Comparison of ENCODE assay signal across 8 mouse cellular contexts in the genomic region with DNA sequence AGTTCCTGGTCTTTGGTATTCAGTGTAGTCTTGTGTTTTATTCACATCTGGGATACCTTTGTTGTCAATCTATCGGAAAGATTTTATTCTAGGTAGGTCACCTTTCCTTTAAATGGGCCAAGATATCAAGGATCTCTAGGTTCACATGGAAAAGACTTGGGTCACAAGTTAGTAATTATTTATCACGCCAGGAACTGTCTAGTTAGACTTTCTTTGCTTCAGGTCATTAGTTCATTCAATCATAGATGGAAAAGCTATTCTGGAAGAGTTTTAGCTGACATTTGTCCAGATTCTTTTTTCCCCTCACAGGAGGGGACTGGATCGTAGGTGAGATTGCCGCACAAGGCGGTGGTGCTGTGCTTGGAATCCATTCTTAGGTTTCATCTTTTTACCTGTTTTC. TPM values are rescaled to one million over a fixed set of nuclear protein-coding genes. Genes with fewer than 3 reads are reported as not detected.
DNase-seq lines count a peak whose midpoint lies in the region; ATAC-seq and TF ChIP-seq lines count a peak whose summit lies in the region.

No protein-coding gene starts in this region.

- peaks cover 27% of the 10 kb centered on the region for H3K4me1 ChIP-seq in heart, embryonic 13.5 days
- no peaks in the 10 kb centered on the region for H3K4me1 ChIP-seq in ES-Bruce4 (ENCODE audit: control insufficient read depth, insufficient read depth, low read length)
- peaks cover 17% of the 10 kb centered on the region for H3K4me1 ChIP-seq in forebrain, embryonic 13.5 days
- peaks cover 21% of the 10 kb centered on the region for H3K4me1 ChIP-seq in liver, embryonic 15.5 days (replicated peaks)

- TF ChIP-seq CTCF in ES-Bruce4 (IDR thresholded peaks at IDR 0.05; ENCODE audit: low read depth, low read length): no peak

- WGBS in heart, embryonic 13.5 days: 29% methylated on average over 5 of the region's 5 CpGs
- WGBS in forebrain, embryonic 13.5 days: 22% methylated on average over 5 of the region's 5 CpGs
- WGBS in liver, embryonic 15.5 days (ENCODE audit: insufficient replicate concordance): 22% methylated on average over 5 of the region's 5 CpGs

- peak overlapping the region; percentile 95 for H3K9ac ChIP-seq in heart, embryonic 13.5 days
- peak overlapping the region; percentile 57 for H3K9ac ChIP-seq in ES-Bruce4 (ENCODE audit: low read depth, poor library complexity, severe bottlenecking)
- peak overlapping the region; percentile 96 for H3K9ac ChIP-seq in forebrain, embryonic 13.5 days
- H3K9ac ChIP-seq in liver, embryonic 15.5 days: peak overlapping the region; percentile 92; the same call in 1 of the 2 replicates

- H3K27ac ChIP-seq in heart, embryonic 13.5 days (replicated peaks): peak overlapping the region; percentile 49; the same call in 1 of the 2 replicates
- no peak overlapping the region for H3K27ac ChIP-seq in ES-Bruce4 (ENCODE audit: insufficient read depth, low read length)
- H3K27ac ChIP-seq in forebrain, embryonic 13.5 days: no peak overlapping the region
- peak overlapping the region; percentile 97; the same call in 1 of the 2 replicates for H3K27ac ChIP-seq in liver, embryonic 15.5 days (replicated peaks)

- no peak for TF ChIP-seq POLR2A in ES-Bruce4 (IDR thresholded peaks at IDR 0.05; ENCODE audit: insufficient read depth, low read length)

- H3K4me2 ChIP-seq in heart, embryonic 13.5 days: peak overlapping the region; percentile 89
- peak overlapping the region; percentile 91 for H3K4me2 ChIP-seq in forebrain, embryonic 13.5 days
- H3K4me2 ChIP-seq in liver, embryonic 15.5 days: peak overlapping the region; percentile 83

- H3K36me3 ChIP-seq in heart, embryonic 13.5 days: no peaks in the 10 kb centered on the region
- no peaks in the 10 kb centered on the region for H3K36me3 ChIP-seq in ES-Bruce4 (ENCODE audit: control insufficient read depth, insufficient read depth, low read length, poor library complexity, severe bottlenecking)
- H3K36me3 ChIP-seq in forebrain, embryonic 13.5 days (ENCODE audit: poor library complexity, severe bottlenecking): no peaks in the 10 kb centered on the region
- no peaks in the 10 kb centered on the region for H3K36me3 ChIP-seq in liver, embryonic 15.5 days (replicated peaks)

- peaks cover 33% of the 10 kb centered on the region for H3K27me3 ChIP-seq in heart, embryonic 13.5 days (replicated peaks)
- no peaks in the 10 kb centered on the region for H3K27me3 ChIP-seq in ES-Bruce4 (ENCODE audit: control insufficient read depth, insufficient read depth, low read length, poor library complexity, severe bottlenecking)
- H3K27me3 ChIP-seq in forebrain, embryonic 13.5 days: peaks cover 25% of the 10 kb centered on the region
- H3K27me3 ChIP-seq in liver, embryonic 15.5 days: peaks cover 19% of the 10 kb centered on the region

- H3K4me3 ChIP-seq in heart, embryonic 13.5 days: peak overlapping the region; percentile 95
- H3K4me3 ChIP-seq in ES-Bruce4 (ENCODE audit: low read depth, low read length): peak overlapping the region; percentile 19; the same call in 1 of the 2 replicates
- H3K4me3 ChIP-seq in forebrain, embryonic 13.5 days: peak overlapping the region; percentile 98
- peak overlapping the region; percentile 96 for H3K4me3 ChIP-seq in liver, embryonic 15.5 days (replicated peaks)

- intact Hi-C loops in heart, postnatal 14 days (cut with DNase I): loop anchor here (2.0 to 5.0 kb wide), 3 partner anchors 71 to 89 kb away; a partner anchor contains a TSS

- no peaks in the 10 kb centered on the region for H3K9me3 ChIP-seq in heart, embryonic 13.5 days
- H3K9me3 ChIP-seq in ES-Bruce4 (replicated peaks; ENCODE audit: control insufficient read depth, insufficient read depth, low read length, poor library complexity, severe bottlenecking): no peaks in the 10 kb centered on the region
- H3K9me3 ChIP-seq in forebrain, embryonic 13.5 days (replicated peaks): no peaks in the 10 kb centered on the region
- H3K9me3 ChIP-seq in liver, embryonic 15.5 days (replicated peaks): no peaks in the 10 kb centered on the region

- no peak for ATAC-seq in heart, embryonic 13.5 days (ENCODE audit: extremely low read depth, insufficient number of reproducible peaks, low FRiP score, low TSS enrichment)
- ATAC-seq in forebrain, embryonic 13.5 days: no peak
- ATAC-seq in liver, embryonic 15.5 days (ENCODE audit: insufficient read depth): no peak

- DNase-seq in heart, postnatal 14 days: no peak
- DNase-seq in MN1 (ENCODE audit: low spot score): no peak
- DNase-seq in yolk sac, embryonic 10.5 days (ENCODE audit: low spot score): no peak
- DNase-seq in spleen, postnatal 36 days (ENCODE audit: low spot score in 2 of 2): no peak

- no peak for TF ChIP-seq EP300 in ES-Bruce4 (IDR thresholded peaks at IDR 0.05; ENCODE audit: insufficient read depth, low read depth, low read length)

RNA-seq across cellular contexts. Expression of a gene that starts 0.5 kb away (rescaled TPM):
- polyA plus RNA-seq in heart, embryonic 13.5 days (2015; fragmentation: Nextera tagmentation; extraction: Ambion mirVana): 26.5 and 26.6 TPM in 2 replicates
- 10 to 100 TPM; 43.0 to 45.3 TPM for total RNA-seq in heart, postnatal 14 days (2021)
- polyA plus RNA-seq in ES-Bruce4 (2011; ENCODE audit: insufficient read depth, insufficient read length, low read depth, missing spikeins): 108 and 115 TPM in 2 replicates
- 45.7 and 50.6 TPM in 2 replicates for polyA plus RNA-seq in forebrain, embryonic 13.5 days (2015; fragmentation: Nextera tagmentation; extraction: Ambion mirVana)
- 14.9 and 15.7 TPM in 2 replicates for polyA plus RNA-seq in liver, embryonic 15.5 days (2015; fragmentation: Nextera tagmentation; extraction: Ambion mirVana)

RNA-seq across cellular contexts. Expression of a gene that starts 40.3 kb away (rescaled TPM):
- 4.3 and 4.4 TPM in 2 replicates for polyA plus RNA-seq in heart, embryonic 13.5 days (2015; fragmentation: Nextera tagmentation; extraction: Ambion mirVana)
- 10 to 100 TPM; 24.1 to 28.0 TPM for total RNA-seq in heart, postnatal 14 days (2021)
- polyA plus RNA-seq in ES-Bruce4 (2011; ENCODE audit: insufficient read depth, insufficient read length, low read depth, missing spikeins): 25.4 and 34.6 TPM in 2 replicates
- 4.0 and 4.6 TPM in 2 replicates for polyA plus RNA-seq in forebrain, embryonic 13.5 days (2015; fragmentation: Nextera tagmentation; extraction: Ambion mirVana)
- polyA plus RNA-seq in liver, embryonic 15.5 days (2015; fragmentation: Nextera tagmentation; extraction: Ambion mirVana): 2.1 and 3.5 TPM in 2 replicates

Comparison
In these comparisons a context has a peak if more than half of its experiments do, and no peak if none do; other contexts are left out.
1. H3K27ac ChIP-seq: peak in heart, embryonic 13.5 days (single experiment) and liver, embryonic 15.5 days (single experiment); none in ES-Bruce4 (single experiment) and forebrain, embryonic 13.5 days (single experiment).
2. H3K4me3 ChIP-seq: peak in every context shown above with its lines; median percentile 98 in forebrain, embryonic 13.5 days; 96 in liver, embryonic 15.5 days; 95 in heart, embryonic 13.5 days; 19 in ES-Bruce4.
3. Peak in every context shown above with its lines, with median percentiles within 50 percentile points of each other: H3K4me2 ChIP-seq and H3K9ac ChIP-seq.